12 mouse cellular contexts compared by ENCODE assay signal in the genomic region with DNA sequence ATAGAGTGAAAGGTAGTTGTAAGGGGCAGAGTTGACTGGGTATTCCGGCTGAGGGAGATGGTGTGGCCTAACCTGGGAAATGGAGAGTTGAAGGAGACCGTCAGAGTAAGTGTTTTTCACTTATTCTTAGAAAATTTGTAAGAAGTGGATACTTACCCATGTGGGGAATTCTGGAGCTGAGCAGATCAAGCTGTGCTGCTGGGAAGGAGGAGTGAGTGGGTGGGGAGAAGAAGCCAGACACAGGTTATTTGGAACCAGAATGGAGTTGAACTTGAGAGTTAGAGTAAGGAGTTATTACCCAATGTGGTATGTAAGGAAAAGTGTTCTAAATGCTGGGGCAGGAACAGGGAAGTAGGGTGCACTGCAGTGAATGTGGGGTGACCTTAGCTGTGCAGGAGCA.
"Had no signal": no experiment of that assay in that cellular context is flagged by ENCODE, and none has a peak within 500 bp of the region (broad histone marks: within the 10 kb centered on the region; RNA-seq: fewer than 3 reads in every experiment).

No protein-coding gene starts in this region.

- DNase-seq: retina, postnatal 1 day; right cerebral cortex, adult 18-20 months; right cerebral cortex, postnatal 14 days; right cerebral cortex, postnatal 25 days; right cerebral cortex, postnatal 4 days; spleen, adult 18-20 months; thymus, adult 18-20 months; thymus, adult 2 months; thymus, postnatal 14 days; thymus, postnatal 25 days; thymus, postnatal 36 days; thymus, postnatal 4 days had no signal
